Mouse (Mus musculus): ENCODE measurements around the gene Cct4.

The Cct4 gene

GRCm38 (mm10) chr11:23023155-23023554 lies 32.8 kb downstream of the Cct4 start:
- in situ Hi-C loops (cut with MseI, MboI) = loop anchor here in 1 of 2 experiments (25.0 kb wide), 1 partner anchor 114 kb away; no protein-coding TSS in a partner anchor

GRCm38 (mm10) chr11:23024169-23024568 lies 33.9 kb downstream of the Cct4 start:
- in situ Hi-C loops (cut with MseI, MboI) = loop anchor here in 1 of 2 experiments (25.0 kb wide), 1 partner anchor 113 kb away; no protein-coding TSS in a partner anchor

- in situ Hi-C loops (cut with MseI, MboI) = no loop called here
These were observed 38.6 kb downstream of the Cct4 start for GRCm38 (mm10) chr11:23028957-23029356.

GRCm38 (mm10) chr11:23029399-23029798 lies 39.1 kb downstream of the Cct4 start:
- in situ Hi-C loops (cut with MseI, MboI) = no loop called here

GRCm38 (mm10) chr11:23047252-23047651 lies 56.9 kb downstream of the Cct4 start:
- in situ Hi-C loops (cut with MseI, MboI) = no loop called here

- in situ Hi-C loops (cut with MseI, MboI) = no loop called here
These were observed 57.6 kb downstream of the Cct4 start for GRCm38 (mm10) chr11:23047663-23048582.

GRCm38 (mm10) chr11:23049642-23050041 lies 59.3 kb downstream of the Cct4 start:
- in situ Hi-C loops (cut with MseI, MboI) = no loop called here

- in situ Hi-C loops (cut with MseI, MboI) = no loop called here
These were observed 62.0 kb downstream of the Cct4 start for GRCm38 (mm10) chr11:23052353-23052752.

All from mouse trophoblast stem cell (cell line).